9 mouse cellular contexts compared by ENCODE assay signal in the genomic region with DNA sequence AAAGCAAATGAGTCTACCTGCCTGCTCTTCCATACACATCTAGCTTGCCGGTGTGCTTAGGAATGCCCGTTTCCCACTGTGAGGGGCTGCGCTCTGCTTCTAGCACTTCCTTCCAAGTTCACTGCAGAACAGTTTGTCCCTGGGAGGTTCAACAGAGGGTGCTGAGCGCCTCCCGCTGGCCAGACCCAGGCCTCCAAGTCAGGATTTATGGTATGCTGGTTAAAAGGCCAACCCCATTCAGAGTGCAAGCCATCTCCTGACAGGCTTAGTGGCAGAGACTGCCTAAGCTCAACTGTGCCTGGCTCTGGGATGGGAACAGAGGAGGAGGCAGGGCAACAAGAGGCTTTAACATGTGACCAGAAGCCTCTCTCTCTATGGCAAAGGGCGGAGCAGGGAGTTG.
A peak's percentile ranks its signal among the peaks of the same experiment; 100 is the strongest.
DNase-seq lines count a peak whose midpoint lies in the region; ATAC-seq and TF ChIP-seq lines count a peak whose summit lies in the region.
"Had no signal": no experiment of that assay in that cellular context is flagged by ENCODE, and none has a peak within 500 bp of the region (broad histone marks: within the 10 kb centered on the region; RNA-seq: fewer than 3 reads in every experiment).

No protein-coding gene starts in this region.

- no peak overlapping the region for H3K4me2 ChIP-seq in limb, embryonic 11.5 days (ENCODE audit: low read depth, severe bottlenecking)
- no peak overlapping the region for H3K4me2 ChIP-seq in hindbrain, embryonic 14.5 days (replicated peaks)
- H3K4me2 ChIP-seq: embryonic facial prominence, embryonic 15.5 days had no signal

- 15% methylated on average over 6 of the region's 6 CpGs for WGBS in limb, embryonic 11.5 days
- 31% methylated on average over 6 of the region's 6 CpGs for WGBS in hindbrain, embryonic 14.5 days

- no peak for TF ChIP-seq POLR2A in embryonic fibroblast, embryonic 13.5 days (IDR thresholded peaks at IDR 0.05; ENCODE audit: low read depth, low read length)

- 0 out of 2 replicates have a peak, but pooled peaks have one; percentile 24 for TF ChIP-seq CTCF in embryonic fibroblast, embryonic 13.5 days (IDR thresholded peaks at IDR 0.05; ENCODE audit: borderline replicate concordance, insufficient read depth, low read length)

- H3K4me1 ChIP-seq in embryonic fibroblast, embryonic 13.5 days (ENCODE audit: control insufficient read depth, insufficient read depth, low read length): peaks cover 6% of the 10 kb centered on the region; the same call in 1 of the 2 replicates
- no peaks in the 10 kb centered on the region for H3K4me1 ChIP-seq in limb, embryonic 11.5 days (ENCODE audit: control insufficient read depth, insufficient read depth, low read length)
- H3K4me1 ChIP-seq in hindbrain, embryonic 14.5 days (replicated peaks; ENCODE audit: control insufficient read depth, insufficient read depth, low read length): no peaks in the 10 kb centered on the region; the same call in 1 of the 2 replicates

- H3K36me3 ChIP-seq in limb, embryonic 11.5 days (ENCODE audit: control insufficient read depth, insufficient read depth, low read length): no peaks in the 10 kb centered on the region
- H3K36me3 ChIP-seq in hindbrain, embryonic 14.5 days (replicated peaks; ENCODE audit: control insufficient read depth, insufficient read depth): peaks cover 16% of the 10 kb centered on the region; the same call in 1 of the 2 replicates

- H3K4me3 ChIP-seq in embryonic fibroblast, embryonic 13.5 days (ENCODE audit: insufficient read depth, low read length): no peak overlapping the region
- no peak overlapping the region for H3K4me3 ChIP-seq in limb, embryonic 11.5 days (ENCODE audit: low read depth, low read length)
- H3K4me3 ChIP-seq in hindbrain, embryonic 14.5 days (replicated peaks; ENCODE audit: low read length): no peak overlapping the region
- H3K4me3 ChIP-seq: embryonic facial prominence, embryonic 15.5 days had no signal

- peak; percentile 31 for DNase-seq in retina, embryonic 14.5 days (ENCODE audit: low spot score)
- DNase-seq in retina, postnatal 1 day: no peak
- DNase-seq in adrenal gland, postnatal 14 days: peak; percentile 85
- DNase-seq in limb, embryonic 11.5 days (ENCODE audit: low spot score): peak; percentile 59
- DNase-seq in spleen, postnatal 36 days (ENCODE audit: low spot score in 2 of 2): peak; percentile 18 to 31
- no peak for DNase-seq in hindbrain, embryonic 14.5 days (ENCODE audit: low spot score)

- H3K9me3 ChIP-seq in limb, embryonic 11.5 days (ENCODE audit: control insufficient read depth, low read length): no peaks in the 10 kb centered on the region
- H3K9me3 ChIP-seq in hindbrain, embryonic 14.5 days (ENCODE audit: control insufficient read depth, low read length): no peaks in the 10 kb centered on the region
- H3K9me3 ChIP-seq: embryonic facial prominence, embryonic 15.5 days had no signal

- H3K27ac ChIP-seq in embryonic fibroblast, embryonic 13.5 days (ENCODE audit: insufficient read depth, low read length): no peak overlapping the region
- H3K27ac ChIP-seq in limb, embryonic 11.5 days (replicated peaks; ENCODE audit: low read depth, low read length): no peak overlapping the region
- no peak overlapping the region for H3K27ac ChIP-seq in hindbrain, embryonic 14.5 days
- H3K27ac ChIP-seq: embryonic facial prominence, embryonic 15.5 days had no signal

- peak; percentile 71 for ATAC-seq in inflammation-experienced regulatory T-cells, adult 6 months
- ATAC-seq in limb, embryonic 11.5 days (ENCODE audit: insufficient number of reproducible peaks, low FRiP score, low TSS enrichment, low read depth): no peak
- no peak for ATAC-seq in hindbrain, embryonic 14.5 days (ENCODE audit: low FRiP score)

- H3K9ac ChIP-seq in limb, embryonic 11.5 days (ENCODE audit: low read length): no peak overlapping the region
- H3K9ac ChIP-seq in hindbrain, embryonic 14.5 days: no peak overlapping the region
- H3K9ac ChIP-seq: embryonic facial prominence, embryonic 15.5 days had no signal

- no peaks in the 10 kb centered on the region for H3K27me3 ChIP-seq in limb, embryonic 11.5 days (ENCODE audit: control insufficient read depth, insufficient read depth, low read length)
- no peaks in the 10 kb centered on the region for H3K27me3 ChIP-seq in hindbrain, embryonic 14.5 days (ENCODE audit: control insufficient read depth, insufficient read depth, low read length)
- H3K27me3 ChIP-seq: embryonic facial prominence, embryonic 15.5 days had no signal

Comparison
In these comparisons a context has a peak if more than half of its experiments do, and no peak if none do; other contexts are left out.
1. DNase-seq: peak in retina, embryonic 14.5 days (single experiment), adrenal gland, postnatal 14 days (single experiment), limb, embryonic 11.5 days (single experiment) and spleen, postnatal 36 days (2 of 2); none in retina, postnatal 1 day (single experiment) and hindbrain, embryonic 14.5 days (single experiment).